Mouse (Mus musculus) ovary, postnatal 10 days (tissue): ENCODE measurements around the gene Gm15080.
"Not testable (repeated sequence)": the region's sequence is repeated elsewhere in the genome, so short reads cannot be mapped to it uniquely, and the experiment has no call there.

ENCODE experiments used
- DNase-seq: peaks from one replicate; pipeline ENCODE4 v3.0.0; 2022; ENCODE audit warnings: low spot score

Gm15080 gene

GRCm38 (mm10) chrX:147992693-147993092, at the start of gene Gm15080:
Gm15080 (plus strand) TSS chrX:147992993.
- not testable (repeated sequence) for DNase-seq
